Mouse (Mus musculus) MEL (cell line): ENCODE data around the gene Slc4a11. TPM values are rescaled to one million over a fixed set of nuclear protein-coding genes. Genes with fewer than 3 reads are reported as not detected.
A peak's percentile ranks its signal among the peaks of the same experiment; 100 is the strongest.

Experiments
- DNase-seq: peaks from one replicate; pipeline ENCODE4 v3.0.0; 2011; ENCODE audit warnings: low read depth, low spot score
- H3K27ac ChIP-seq: 2 replicates; pipeline ENCODE4 v1.5.1; 2012; ENCODE audit warnings: low read depth, mild to moderate bottlenecking, control low read depth, low read length, moderate library complexity; ENCODE audit not compliant: control insufficient read depth
- H3K27me3 ChIP-seq, 2 experiments: fragments of 150-350 bp in 1 of 2; sonication (generic) in 1 of 2; 2 replicates each; pipeline ENCODE4 v1.6.1; 2012; ENCODE audit warnings: low read length in 2 of 2, mild to moderate bottlenecking in 2 of 2, improper control_type of control experiment in 1 of 2, moderate library complexity in 1 of 2; ENCODE audit not compliant: insufficient read depth in 2 of 2, control insufficient read depth in 1 of 2
- H3K36me3 ChIP-seq, 2 experiments: 2 replicates each; pipeline ENCODE4 v1.6.1; 2012 to 2014; ENCODE audit warnings: low read length in 2 of 2, improper control_type of control experiment in 1 of 2, inconsistent platforms in 1 of 2, mild to moderate bottlenecking in 1 of 2; ENCODE audit not compliant: insufficient read depth in 2 of 2, control insufficient read depth in 1 of 2
- H3K4me1 ChIP-seq, 2 experiments: fragments of 150-350 bp in 1 of 2; sonication (generic) in 1 of 2; 2 replicates each; pipeline ENCODE4 v1.6.1; 2012; ENCODE audit warnings: low read length in 2 of 2, improper control_type of control experiment in 1 of 2, mild to moderate bottlenecking in 1 of 2; ENCODE audit not compliant: insufficient read depth in 2 of 2, control insufficient read depth in 1 of 2
- H3K4me3 ChIP-seq, 2 experiments: fragments of 150-350 bp in 1 of 2; sonication (generic) in 1 of 2; 2 replicates each; pipeline ENCODE4 v1.5.1; 2012; ENCODE audit warnings: low read depth in 2 of 2, low read length in 2 of 2, mild to moderate bottlenecking in 2 of 2, moderate library complexity in 2 of 2, control low read depth in 1 of 2, improper control_type of control experiment in 1 of 2; ENCODE audit not compliant: control insufficient read depth in 1 of 2, insufficient read depth in 1 of 2
- H3K79me2 ChIP-seq: 2 replicates; pipeline ENCODE4 v1.6.1; 2012; ENCODE audit warnings: mild to moderate bottlenecking, low read length, moderate library complexity; ENCODE audit not compliant: control insufficient read depth, poor library complexity, insufficient read depth
- H3K9ac ChIP-seq: 2 replicates; pipeline ENCODE4 v1.6.1; 2012; ENCODE audit warnings: low read depth, mild to moderate bottlenecking, control low read depth, low read length, moderate library complexity; ENCODE audit not compliant: control insufficient read depth, poor library complexity, severe bottlenecking
- H3K9me3 ChIP-seq: fragments of 150-350 bp; sonication (generic); replicated peaks from 2 replicates; pipeline ENCODE4 v1.6.1; 2012; ENCODE audit warnings: mild to moderate bottlenecking, low read length, improper control_type of control experiment, moderate library complexity; ENCODE audit not compliant: insufficient read depth
- BHLHE40 ChIP-seq: IDR thresholded peaks from 2 replicates; pipeline ENCODE4 v1.6.1; 2012; ENCODE audit warnings: low read depth, mild to moderate bottlenecking, inconsistent platforms, low read length, improper control_type of control experiment, borderline replicate concordance
- CHD1 ChIP-seq: IDR thresholded peaks from 2 replicates; pipeline ENCODE4 v1.6.1; 2012; ENCODE audit warnings: low read depth, mild to moderate bottlenecking, inconsistent platforms, low read length, improper control_type of control experiment
- CTCF ChIP-seq, 3 experiments: IDR thresholded peaks in 2 of 3; conservative IDR thresholded peaks in 1 of 3; 2 replicates each; pipeline ENCODE4 v1.5.1; 2011 to 2012; ENCODE audit warnings: low read length in 3 of 3, low read depth in 2 of 3, mild to moderate bottlenecking in 2 of 3, improper control_type of control experiment in 1 of 3, inconsistent platforms in 1 of 3, mixed read lengths in 1 of 3, moderate library complexity in 1 of 3; ENCODE audit not compliant: control insufficient read depth in 1 of 3, insufficient read depth in 1 of 3, poor library complexity in 1 of 3, severe bottlenecking in 1 of 3
- EP300 ChIP-seq, 2 experiments: IDR thresholded peaks; 2 replicates each; pipeline ENCODE4 v1.6.1; 2011; ENCODE audit warnings: improper control_type of control experiment in 2 of 2, low read length in 2 of 2, low read depth in 1 of 2, mild to moderate bottlenecking in 1 of 2
- GATA1 ChIP-seq: IDR thresholded peaks from 2 replicates; pipeline ENCODE4 v1.6.1; 2011; ENCODE audit warnings: low read depth, low read length, improper control_type of control experiment
- JUND ChIP-seq: IDR thresholded peaks from 2 replicates; pipeline ENCODE4 v1.6.1; 2011; ENCODE audit warnings: low read depth, mild to moderate bottlenecking, improper control_type of control experiment, low read length
- MAFK ChIP-seq: IDR thresholded peaks from 2 replicates; pipeline ENCODE4 v1.6.1; 2011; ENCODE audit warnings: low read depth, mild to moderate bottlenecking, low read length, improper control_type of control experiment, borderline replicate concordance
- MEF2A ChIP-seq: IDR thresholded peaks from 2 replicates; pipeline ENCODE4 v1.6.1; 2014; ENCODE audit warnings: low read depth, mild to moderate bottlenecking, inconsistent platforms, low read length, improper control_type of control experiment; ENCODE audit not compliant: poor library complexity, insufficient replicate concordance, severe bottlenecking; ENCODE audit errors: extremely low read depth
- MYB ChIP-seq: IDR thresholded peaks from 2 replicates; pipeline ENCODE4 v1.6.1; 2011; ENCODE audit warnings: mild to moderate bottlenecking, low read depth, low read length, improper control_type of control experiment
- MYC ChIP-seq: IDR thresholded peaks from 2 replicates; pipeline ENCODE4 v1.6.1; 2011; ENCODE audit warnings: low read depth, mild to moderate bottlenecking, low read length, improper control_type of control experiment, moderate library complexity
- NRF1 ChIP-seq: IDR thresholded peaks from 2 replicates; pipeline ENCODE4 v1.6.1; 2014; ENCODE audit warnings: low read depth, mild to moderate bottlenecking, inconsistent platforms, low read length, improper control_type of control experiment, moderate library complexity; ENCODE audit not compliant: poor library complexity, insufficient read depth, severe bottlenecking
- RCOR1 ChIP-seq: IDR thresholded peaks from 2 replicates; pipeline ENCODE4 v1.6.1; 2012; ENCODE audit warnings: low read depth, mild to moderate bottlenecking, inconsistent platforms, low read length, improper control_type of control experiment
- SMC3 ChIP-seq: IDR thresholded peaks from 2 replicates; pipeline ENCODE4 v1.6.1; 2011; ENCODE audit warnings: low read depth, low read length, improper control_type of control experiment
- USF1 ChIP-seq: IDR thresholded peaks from 2 replicates; pipeline ENCODE4 v1.6.1; 2014; ENCODE audit warnings: low read depth, mild to moderate bottlenecking, inconsistent platforms, low read length, improper control_type of control experiment, moderate library complexity
- ZKSCAN1 ChIP-seq: IDR thresholded peaks from 2 replicates; pipeline ENCODE4 v1.6.1; 2012; ENCODE audit warnings: low read depth, mild to moderate bottlenecking, inconsistent platforms, low read length, improper control_type of control experiment, moderate library complexity
- ZMIZ1 ChIP-seq: IDR thresholded peaks from 2 replicates; pipeline ENCODE4 v1.6.1; 2012; ENCODE audit warnings: low read depth, mild to moderate bottlenecking, inconsistent platforms, low read length, improper control_type of control experiment, moderate library complexity
- polyA plus RNA-seq, 2 experiments: library from polyadenylated mRNA; stranded (reverse) in 1 of 2; unstranded in 1 of 2; fragments of >175 nt in 1 of 2; fragments of >200 nt in 1 of 2; gene quantifications; 2 replicates each; pipeline versions ENCODE4 v1.2.1 to v1.2.4; 2012; ENCODE audit warnings: low replicate concordance in 2 of 2, low read depth in 1 of 2; ENCODE audit not compliant: insufficient read length in 2 of 2, insufficient read depth in 1 of 2, missing spikeins in 1 of 2
- total RNA-seq: library from RNA; depleted of rRNA; stranded (reverse); fragments of 300-350 nt; gene quantifications from 2 replicates; pipeline ENCODE4 v1.2.3, GENCODE M21; 2012

Slc4a11 gene
- total and polyA plus RNA-seq, 3 experiments = 0.31 to 1.6 TPM; not detected in 1

DNA sequence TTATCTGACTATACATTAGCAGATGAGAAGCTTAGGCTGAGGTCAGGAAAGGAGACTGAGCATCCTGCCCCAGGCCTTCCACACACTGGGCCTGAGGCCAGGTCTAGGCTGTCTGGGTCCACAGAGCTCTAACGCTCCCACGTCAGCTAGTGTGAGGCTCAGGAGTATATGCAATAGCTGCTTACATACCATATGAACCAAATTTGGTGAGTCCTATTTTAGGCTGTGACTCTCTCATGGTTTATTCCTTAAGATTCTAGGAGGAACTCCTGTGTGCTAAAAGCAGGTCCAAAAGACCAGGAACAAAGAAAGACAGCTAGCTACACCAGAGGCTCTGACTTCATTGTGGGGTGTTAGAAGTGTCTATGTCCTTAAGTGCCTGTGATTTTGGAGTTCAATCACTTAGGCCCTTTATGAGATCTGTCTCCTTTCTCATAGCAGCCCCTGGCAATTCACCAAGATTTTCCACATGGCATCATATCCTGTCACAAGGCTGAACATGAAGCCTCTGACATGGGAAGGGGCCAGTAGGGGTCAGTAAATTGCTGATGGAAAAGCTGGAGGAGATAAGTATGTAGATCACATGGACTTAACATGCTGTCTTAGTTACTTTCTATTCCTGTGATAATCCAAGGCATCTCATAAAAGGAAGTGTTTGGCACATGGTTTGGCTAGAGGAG is 31.7 kb upstream of the Slc4a11 start:
- Histone ChIP-seq H3K9me3 (no peaks in the 10 kb centered on the region), H3K27me3 (no peaks in the 10 kb centered on the region), H3K79me2 (no peaks in the 10 kb centered on the region), H3K4me3 (no peak overlapping the region), H3K9ac (no peak overlapping the region), H3K36me3 (peaks cover 0 to 6% of the 10 kb centered on the region in 2 experiments; a peak in 1 of 4 replicates), H3K4me1 (no peaks in the 10 kb centered on the region; a peak in 1 of 4 replicates), H3K27ac (no peak overlapping the region)
- no peak for DNase-seq
- TF ChIP-seq SMC3 (no peak), USF1 (no peak), ZKSCAN1 (no peak), CTCF (IDR thresholded peaks at IDR 0.05 in 2 of 3, conservative IDR thresholded peaks at IDR 0.05 in 1 of 3; ENCODE audit: control insufficient read depth in 1 of 3, insufficient read depth in 1 of 3, low read depth in 2 of 3, low read length in 3 of 3, poor library complexity in 1 of 3, severe bottlenecking in 1 of 3) (no peak), NRF1 (no peak), BHLHE40 (no peak), CHD1 (no peak), MAFK (no peak), GATA1 (no peak), MYB (no peak), MYC (no peak), MEF2A (no peak), JUND (no peak), ZMIZ1 (no peak), RCOR1 (no peak)

DNA sequence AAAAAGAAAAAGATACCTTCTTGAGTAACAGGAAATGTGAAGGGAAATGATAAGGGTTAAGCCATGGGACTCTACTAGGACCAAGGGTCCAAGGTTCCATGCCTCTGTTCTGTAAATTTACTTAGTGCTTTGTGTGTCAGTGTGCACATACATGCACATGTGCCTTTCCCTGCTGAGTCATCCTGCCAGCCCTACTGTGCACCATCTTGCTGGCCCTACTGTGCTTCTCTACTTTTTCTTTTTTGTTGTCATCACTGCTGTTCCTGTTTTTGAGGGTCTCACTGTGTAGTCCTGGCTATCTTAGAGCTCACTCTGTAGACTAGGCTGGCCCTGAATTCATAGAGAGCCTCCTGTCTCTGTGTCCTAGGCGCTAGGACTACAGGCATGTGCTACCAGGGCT is 30.4 kb upstream of the Slc4a11 start:
- Histone ChIP-seq H3K36me3 (peaks cover 0 to 6% of the 10 kb centered on the region in 2 experiments; a peak in 1 of 4 replicates), H3K27me3 (no peaks in the 10 kb centered on the region), H3K27ac (no peak overlapping the region)
- TF ChIP-seq ZKSCAN1 (peak; percentile 95), EP300 (IDR thresholded peaks at IDR 0.05; ENCODE audit: low read depth in 1 of 2, low read length in 2 of 2) (no peak)
- TF ChIP-seq, all 39 proteins: peak for 1
- H3K4me3 ChIP-seq = no peak overlapping the region
- no peaks in the 10 kb centered on the region; a peak in 1 of 4 replicates for H3K4me1 ChIP-seq
- no peak overlapping the region for H3K9ac ChIP-seq
- no peaks in the 10 kb centered on the region for H3K79me2 ChIP-seq
- no peaks in the 10 kb centered on the region for H3K9me3 ChIP-seq
- peak; percentile 18 for DNase-seq
